Mouse (Mus musculus) brown adipose tissue, adult 24 weeks (tissue): Measurements from ENCODE around the gene Dlgap4. TPM values are rescaled to one million over a fixed set of nuclear protein-coding genes. Genes with fewer than 3 reads are reported as not detected.
A peak's percentile ranks its signal among the peaks of the same experiment; 100 is the strongest.

ENCODE experiments used
- H3K27ac ChIP-seq: fragments of 200-500 bp; replicated peaks from 2 replicates; pipeline ENCODE4 v1.5.1; 2012; ENCODE audit warnings: low read depth, mild to moderate bottlenecking, low read length
- H3K4me1 ChIP-seq: fragments of 200-500 bp; 2 replicates; pipeline ENCODE4 v1.6.1; 2012; ENCODE audit warnings: low read length, mixed read lengths; ENCODE audit not compliant: control insufficient read depth, insufficient read depth, insufficient read length
- H3K4me3 ChIP-seq: fragments of 200-500 bp; 2 replicates; pipeline ENCODE4 v1.5.1; 2012; ENCODE audit warnings: low read depth, mild to moderate bottlenecking, low read length, moderate library complexity; ENCODE audit not compliant: insufficient read depth
- polyA plus RNA-seq: library from polyadenylated mRNA; stranded (reverse); fragments of >200 nt; gene quantifications from 2 replicates; pipeline ENCODE4 v1.2.4, GENCODE M21; 2012; ENCODE audit not compliant: missing spikeins, insufficient read depth, insufficient read length

The Dlgap4 gene
- polyA plus RNA-seq, 1 experiment, result 39.8 TPM

GRCm38 (mm10) chr2:156774035-156774737 lies 160.7 kb downstream of the Dlgap4 start:
- Histone ChIP-seq H3K4me3 (peak overlapping the region; percentile 42), H3K27ac (peak overlapping the region; percentile 77), H3K4me1 (0 out of 2 replicates have a peak, but pooled peaks cover 4% of the 10 kb centered on the region)

GRCm38 (mm10) chr2:156774738-156775454 lies 161.4 kb downstream of the Dlgap4 start, which contains the start of gene Myl9:
Gene Myl9 (plus strand): TSS chr2:156775420.
- Histone ChIP-seq H3K27ac (peak within 1 kb of the TSS; percentile 77), H3K4me1 (0 out of 2 replicates have a peak, but pooled peaks cover 4% of the 10 kb centered on the region), H3K4me3 (peak within 1 kb of the TSS; percentile 50)

- peak overlapping the region; percentile 71 for H3K27ac ChIP-seq
- H3K4me3 ChIP-seq, result peak overlapping the region; percentile 50
- 0 out of 2 replicates have a peak, but pooled peaks cover 4% of the 10 kb centered on the region for H3K4me1 ChIP-seq
Observed at GRCm38 (mm10) chr2:156775455-156776435, 162.2 kb downstream of the Dlgap4 start.

- H3K4me1 ChIP-seq, result 0 out of 2 replicates have a peak, but pooled peaks cover 4% of the 10 kb centered on the region
- 0 out of 2 replicates have a peak overlapping the region, but pooled peaks have one; percentile 21 for H3K4me3 ChIP-seq
- no peak overlapping the region; the same call in 1 of the 2 replicates for H3K27ac ChIP-seq
Observed at GRCm38 (mm10) chr2:156776907-156777306, 163.4 kb downstream of the Dlgap4 start.

GRCm38 (mm10) chr2:156777326-156778004 lies 164.0 kb downstream of the Dlgap4 start:
- Histone ChIP-seq H3K4me1 (0 out of 2 replicates have a peak, but pooled peaks cover 4% of the 10 kb centered on the region), H3K4me3 (peak overlapping the region; percentile 21; the same call in 1 of the 2 replicates), H3K27ac (no peak overlapping the region)

- H3K4me1 ChIP-seq, result 0 out of 2 replicates have a peak, but pooled peaks cover 4% of the 10 kb centered on the region
- no peak overlapping the region for H3K4me3 ChIP-seq
- H3K27ac ChIP-seq, result no peak overlapping the region
Observed at GRCm38 (mm10) chr2:156778571-156778970, 165.1 kb downstream of the Dlgap4 start.

GRCm38 (mm10) chr2:156779036-156779435 lies 165.5 kb downstream of the Dlgap4 start:
- Histone ChIP-seq H3K27ac (no peak overlapping the region), H3K4me1 (0 out of 2 replicates have a peak, but pooled peaks cover 4% of the 10 kb centered on the region), H3K4me3 (no peak overlapping the region)

GRCm38 (mm10) chr2:156779488-156779887 lies 166.0 kb downstream of the Dlgap4 start:
- no peak overlapping the region for H3K4me3 ChIP-seq
- H3K27ac ChIP-seq, result no peak overlapping the region
- H3K4me1 ChIP-seq, result 0 out of 2 replicates have a peak, but pooled peaks cover 2% of the 10 kb centered on the region

- Histone ChIP-seq H3K27ac (no peak overlapping the region), H3K4me3 (no peak overlapping the region), H3K4me1 (no peaks in the 10 kb centered on the region)
Observed at GRCm38 (mm10) chr2:156780129-156780528, 166.6 kb downstream of the Dlgap4 start.

GRCm38 (mm10) chr2:156780752-156781151 lies 167.2 kb downstream of the Dlgap4 start:
- no peaks in the 10 kb centered on the region for H3K4me1 ChIP-seq
- no peak overlapping the region for H3K27ac ChIP-seq
- no peak overlapping the region for H3K4me3 ChIP-seq

GRCm38 (mm10) chr2:156781281-156781680 lies 167.8 kb downstream of the Dlgap4 start:
- Histone ChIP-seq H3K4me3 (no peak overlapping the region), H3K4me1 (no peaks in the 10 kb centered on the region), H3K27ac (no peak overlapping the region)

- Histone ChIP-seq H3K4me3 (no peak overlapping the region), H3K27ac (no peak overlapping the region), H3K4me1 (no peaks in the 10 kb centered on the region)
Observed at GRCm38 (mm10) chr2:156781836-156782480, 168.5 kb downstream of the Dlgap4 start.

- Histone ChIP-seq H3K4me1 (no peaks in the 10 kb centered on the region), H3K27ac (no peak overlapping the region), H3K4me3 (no peak overlapping the region)
Observed at GRCm38 (mm10) chr2:156782481-156783348, 169.2 kb downstream of the Dlgap4 start.
